Mouse (Mus musculus): ENCODE measurements at regions not wholly inside any gene's neighbourhood (a gene's known extent, or its start where the extent isn't known, plus 50 kb on each side); places are given as distances from the start of the nearest gene placed in this dataset.

- H3K9me3 ChIP-seq (ENCODE audit: low read depth, low read length), result no peaks in the 10 kb centered on the region
- no peak overlapping the region for H3K4me3 ChIP-seq (ENCODE audit: low read depth, low read length)
- 67% methylated on average over 4 of the region's 4 CpGs for WGBS
- no peak overlapping the region for H3K4me2 ChIP-seq
- no peaks in the 10 kb centered on the region for H3K4me1 ChIP-seq (ENCODE audit: insufficient read depth)
- H3K36me3 ChIP-seq (ENCODE audit: insufficient read depth), result no peaks in the 10 kb centered on the region
- H3K27me3 ChIP-seq (ENCODE audit: insufficient read depth, low read length), result no peaks in the 10 kb centered on the region
- no peak overlapping the region for H3K27ac ChIP-seq (ENCODE audit: low read depth)
- ATAC-seq (ENCODE audit: insufficient read depth) (no peak), DNase-seq (no peak)
- no peak for TF ChIP-seq CTCF (IDR thresholded peaks at IDR 0.05; ENCODE audit: low read depth)
- no peak overlapping the region for H3K9ac ChIP-seq
Observed at GRCm38 (mm10) chr15:87398396-87398795, 145.7 kb upstream of the Fam19a5 start.

DNA sequence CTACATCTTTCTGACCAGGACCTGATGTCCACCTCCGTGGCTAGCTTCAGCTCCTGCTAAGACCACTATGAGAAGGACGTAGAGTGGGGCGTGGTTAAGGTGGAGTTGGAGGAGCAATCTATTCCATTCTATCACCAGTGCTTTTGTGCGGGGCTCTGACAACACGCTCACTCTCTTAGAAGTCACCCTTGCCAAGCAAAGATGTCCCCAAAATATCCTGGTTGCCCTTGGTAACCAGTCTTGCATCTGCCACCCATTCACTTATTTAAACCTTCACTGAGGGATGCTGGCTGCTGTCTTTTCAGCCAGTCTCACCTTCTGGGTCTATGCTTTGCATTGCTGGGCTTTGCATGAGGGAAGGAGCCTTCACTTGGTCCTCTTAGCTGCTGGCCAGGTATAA is 138.4 kb upstream of the Fam19a5 start:
- no peak overlapping the region for H3K4me3 ChIP-seq (ENCODE audit: low read depth, low read length)
- 90% methylated on average over 5 of the region's 5 CpGs for WGBS
- H3K27ac ChIP-seq (ENCODE audit: low read depth), result no peak overlapping the region
- DNase-seq, result no peak
- no peak overlapping the region for H3K4me2 ChIP-seq
- H3K36me3 ChIP-seq (ENCODE audit: insufficient read depth), result no peaks in the 10 kb centered on the region
- H3K9me3 ChIP-seq (ENCODE audit: low read depth, low read length), result no peaks in the 10 kb centered on the region
- no peaks in the 10 kb centered on the region for H3K27me3 ChIP-seq (ENCODE audit: insufficient read depth, low read length)
- no peak for ATAC-seq (ENCODE audit: insufficient read depth)
- H3K9ac ChIP-seq, result no peak overlapping the region
- no peak for TF ChIP-seq CTCF (IDR thresholded peaks at IDR 0.05; ENCODE audit: low read depth)
- H3K4me1 ChIP-seq (ENCODE audit: insufficient read depth), result no peaks in the 10 kb centered on the region

GRCm38 (mm10) chr15:87411978-87412377 is 132.1 kb upstream of the Fam19a5 start:
- Histone ChIP-seq H3K4me2 (no peak overlapping the region), H3K9me3 (ENCODE audit: low read depth, low read length) (no peaks in the 10 kb centered on the region), H3K4me3 (ENCODE audit: low read depth, low read length) (no peak overlapping the region), H3K9ac (no peak overlapping the region), H3K27ac (ENCODE audit: low read depth) (no peak overlapping the region), H3K4me1 (ENCODE audit: insufficient read depth) (no peaks in the 10 kb centered on the region), H3K36me3 (ENCODE audit: insufficient read depth) (no peaks in the 10 kb centered on the region), H3K27me3 (ENCODE audit: insufficient read depth, low read length) (no peaks in the 10 kb centered on the region)
- TF ChIP-seq CTCF (IDR thresholded peaks at IDR 0.05; ENCODE audit: low read depth), result no peak
- no peak for DNase-seq
- 56% methylated on average over 12 of the region's 12 CpGs for WGBS
- no peak for ATAC-seq (ENCODE audit: insufficient read depth)

DNA sequence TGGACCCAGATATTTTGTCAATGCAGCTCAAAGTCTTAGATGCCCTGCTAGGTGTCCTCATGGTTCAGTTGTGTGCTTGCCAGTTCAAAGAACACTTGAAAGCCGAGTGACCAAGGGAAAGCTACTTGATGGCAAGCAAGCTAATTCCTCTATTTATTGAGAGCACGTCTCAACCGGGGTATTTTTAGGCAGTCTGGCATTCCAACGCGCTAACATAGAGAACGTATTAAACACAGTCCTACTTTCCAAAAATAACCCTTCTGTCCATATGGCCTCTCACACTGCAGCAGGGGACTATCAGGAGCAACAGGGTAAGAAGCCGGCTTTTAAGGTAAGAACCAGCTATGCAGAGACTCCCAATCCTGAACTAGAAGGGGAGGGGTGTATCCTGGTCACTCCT is 128.1 kb upstream of the Fam19a5 start:
- Histone ChIP-seq H3K4me2 (no peak overlapping the region), H3K36me3 (ENCODE audit: insufficient read depth) (no peaks in the 10 kb centered on the region), H3K9ac (no peak overlapping the region), H3K4me3 (ENCODE audit: low read depth, low read length) (no peak overlapping the region), H3K27ac (ENCODE audit: low read depth) (no peak overlapping the region), H3K4me1 (ENCODE audit: insufficient read depth) (no peaks in the 10 kb centered on the region), H3K9me3 (ENCODE audit: low read depth, low read length) (no peaks in the 10 kb centered on the region), H3K27me3 (ENCODE audit: insufficient read depth, low read length) (no peaks in the 10 kb centered on the region)
- no peak for TF ChIP-seq CTCF (IDR thresholded peaks at IDR 0.05; ENCODE audit: low read depth)
- WGBS, result 67% methylated on average over 7 of the region's 7 CpGs
- no peak for ATAC-seq (ENCODE audit: insufficient read depth)
- no peak for DNase-seq

DNA sequence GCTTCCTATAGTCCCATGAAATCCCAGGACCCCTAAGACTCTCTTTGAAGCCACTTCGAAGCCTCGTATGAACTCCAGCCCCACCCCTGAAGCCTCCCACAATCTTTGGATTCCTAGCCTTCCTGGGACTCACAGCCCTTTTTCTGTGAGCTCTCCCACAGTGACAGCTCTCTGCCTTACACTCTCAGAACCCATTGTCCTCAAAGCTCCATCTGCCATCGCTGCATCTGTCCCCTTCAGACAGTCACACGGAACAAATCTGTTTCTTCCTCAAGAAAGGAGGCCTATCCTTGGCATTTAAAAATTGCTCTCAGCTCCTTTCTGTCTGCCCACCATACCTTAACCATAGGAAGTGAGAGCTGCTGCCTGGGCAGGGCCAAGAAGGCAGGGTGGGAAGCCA is 122.4 kb upstream of the Fam19a5 start:
- Histone ChIP-seq H3K9ac (no peak overlapping the region), H3K36me3 (ENCODE audit: insufficient read depth) (no peaks in the 10 kb centered on the region), H3K4me1 (ENCODE audit: insufficient read depth) (no peaks in the 10 kb centered on the region), H3K4me2 (no peak overlapping the region), H3K27ac (ENCODE audit: low read depth) (no peak overlapping the region), H3K27me3 (ENCODE audit: insufficient read depth, low read length) (no peaks in the 10 kb centered on the region), H3K4me3 (ENCODE audit: low read depth, low read length) (no peak overlapping the region), H3K9me3 (ENCODE audit: low read depth, low read length) (no peaks in the 10 kb centered on the region)
- ATAC-seq (ENCODE audit: insufficient read depth), result no peak
- DNase-seq, result no peak
- TF ChIP-seq CTCF (IDR thresholded peaks at IDR 0.05; ENCODE audit: low read depth), result no peak
- WGBS, result 79% methylated on average over 4 of the region's 4 CpGs

GRCm38 (mm10) chr15:87433306-87433705 is 110.8 kb upstream of the Fam19a5 start:
- 91% methylated on average over 6 of the region's 6 CpGs for WGBS
- Histone ChIP-seq H3K9ac (no peak overlapping the region), H3K4me3 (ENCODE audit: low read depth, low read length) (no peak overlapping the region), H3K4me2 (no peak overlapping the region), H3K27me3 (ENCODE audit: insufficient read depth, low read length) (no peaks in the 10 kb centered on the region), H3K36me3 (ENCODE audit: insufficient read depth) (no peaks in the 10 kb centered on the region), H3K9me3 (ENCODE audit: low read depth, low read length) (no peaks in the 10 kb centered on the region), H3K4me1 (ENCODE audit: insufficient read depth) (no peaks in the 10 kb centered on the region), H3K27ac (ENCODE audit: low read depth) (no peak overlapping the region)
- no peak for TF ChIP-seq CTCF (IDR thresholded peaks at IDR 0.05; ENCODE audit: low read depth)
- ATAC-seq (ENCODE audit: insufficient read depth) (no peak), DNase-seq (no peak)

GRCm38 (mm10) chr15:87433901-87434300 is 110.2 kb upstream of the Fam19a5 start:
- 92% methylated on average over 12 of the region's 12 CpGs for WGBS
- TF ChIP-seq CTCF (IDR thresholded peaks at IDR 0.05; ENCODE audit: low read depth), result no peak

DNA sequence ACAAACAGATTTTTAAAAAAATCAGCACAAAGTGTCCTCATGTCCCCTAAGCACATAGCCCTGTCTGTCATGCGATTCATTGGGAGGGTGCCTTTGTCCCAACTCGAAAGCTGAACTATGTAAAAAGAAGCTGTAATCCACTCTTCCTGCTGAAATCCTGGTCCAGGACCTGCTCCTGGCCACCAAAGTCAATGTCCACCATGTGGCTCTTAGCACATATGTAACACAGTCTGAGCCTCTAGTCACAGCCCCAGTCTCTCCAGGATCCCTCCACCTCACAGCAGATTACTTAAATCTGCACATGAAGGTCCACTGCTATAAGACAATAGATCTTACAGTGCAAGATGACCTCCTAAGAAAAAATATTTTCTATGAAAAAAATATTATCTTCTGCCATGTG is 108.5 kb upstream of the Fam19a5 start:
- Histone ChIP-seq H3K4me2 (no peak overlapping the region), H3K27ac (ENCODE audit: low read depth) (no peak overlapping the region), H3K9me3 (ENCODE audit: low read depth, low read length) (no peaks in the 10 kb centered on the region), H3K4me1 (ENCODE audit: insufficient read depth) (no peaks in the 10 kb centered on the region), H3K4me3 (ENCODE audit: low read depth, low read length) (no peak overlapping the region), H3K36me3 (ENCODE audit: insufficient read depth) (no peaks in the 10 kb centered on the region), H3K9ac (no peak overlapping the region), H3K27me3 (ENCODE audit: insufficient read depth, low read length) (no peaks in the 10 kb centered on the region)
- 88% methylated on average over 2 of the region's 2 CpGs for WGBS
- no peak for DNase-seq
- TF ChIP-seq CTCF (IDR thresholded peaks at IDR 0.05; ENCODE audit: low read depth), result no peak
- no peak for ATAC-seq (ENCODE audit: insufficient read depth)

More at GRCm38 (mm10) chr15:87433901-87434300, 110.2 kb upstream of the Fam19a5 start:
- ATAC-seq (ENCODE audit: insufficient read depth), result no peak
- Histone ChIP-seq H3K9ac (no peak overlapping the region), H3K27ac (ENCODE audit: low read depth) (no peak overlapping the region), H3K9me3 (ENCODE audit: low read depth, low read length) (no peaks in the 10 kb centered on the region), H3K27me3 (ENCODE audit: insufficient read depth, low read length) (no peaks in the 10 kb centered on the region), H3K4me2 (no peak overlapping the region), H3K4me3 (ENCODE audit: low read depth, low read length) (no peak overlapping the region), H3K4me1 (ENCODE audit: insufficient read depth) (no peaks in the 10 kb centered on the region), H3K36me3 (ENCODE audit: insufficient read depth) (no peaks in the 10 kb centered on the region)
- no peak for DNase-seq
